Mouse (Mus musculus) intestine, embryonic 16.5 days (tissue): ENCODE data around the gene Espl1. TPM values are rescaled to one million over a fixed set of nuclear protein-coding genes. Genes with fewer than 3 reads are reported as not detected.

Experiments
- ATAC-seq: fragments of 200-750 bp; cut with Nextera tagmentation; 2 replicates; pipeline ENCODE4 v1.8.0; 2017; ENCODE audit warnings: moderate TSS enrichment, moderate library complexity
- H3K27ac ChIP-seq: fragments of 300-500 bp; sonication (generic); 2 replicates; pipeline ENCODE4 v1.5.1; 2014; ENCODE audit warnings: mild to moderate bottlenecking, low read length
- H3K27me3 ChIP-seq: fragments of 300-500 bp; sonication (generic); replicated peaks from 2 replicates; pipeline ENCODE4 v1.6.1; 2014; ENCODE audit warnings: low read length, control low read depth, mixed read lengths; ENCODE audit not compliant: control insufficient read depth, insufficient read depth
- H3K36me3 ChIP-seq: fragments of 300-500 bp; sonication (generic); 2 replicates; pipeline ENCODE4 v1.6.1; 2014; ENCODE audit warnings: low read length, control low read depth; ENCODE audit not compliant: control insufficient read depth, insufficient read depth
- H3K4me1 ChIP-seq: fragments of 300-500 bp; sonication (generic); 2 replicates; pipeline ENCODE4 v1.6.1; 2014; ENCODE audit warnings: low read length, control low read depth, mixed read lengths; ENCODE audit not compliant: control insufficient read depth, insufficient read depth
- H3K4me2 ChIP-seq: fragments of 300-500 bp; sonication (generic); 2 replicates; pipeline ENCODE4 v1.6.1; 2014; ENCODE audit warnings: low read depth, low read length, control low read depth
- H3K4me3 ChIP-seq: fragments of 300-500 bp; sonication (generic); 2 replicates; pipeline ENCODE4 v1.5.1; 2014; ENCODE audit warnings: mild to moderate bottlenecking, low read length
- H3K9ac ChIP-seq: fragments of 300-500 bp; sonication (generic); 2 replicates; pipeline ENCODE4 v1.6.1; 2014; ENCODE audit warnings: low read depth, low read length
- H3K9me3 ChIP-seq: fragments of 300-500 bp; sonication (generic); 2 replicates; pipeline ENCODE4 v1.6.1; 2016; ENCODE audit warnings: low read length, control low read depth; ENCODE audit not compliant: control insufficient read depth
- WGBS: fragments of 180-500 bp; shearing (Covaris S2); extraction: QIAGEN DNeasy Blood & Tissue Kit; methylation state at CpG from one replicate; pipeline ENCODE4 v1.1.7; 2014; 5-methylcytosine and 5-hydroxymethylcytosine counted together
- polyA plus RNA-seq: library from polyadenylated mRNA; unstranded; fragments of >200 nt; fragmentation: Nextera tagmentation; extraction: Ambion mirVana; gene quantifications from 2 replicates; pipeline ENCODE4 v1.2.1, GENCODE M21; 2015

Gene Espl1
- 18.0 and 21.1 TPM in 2 replicates for polyA plus RNA-seq

DNA sequence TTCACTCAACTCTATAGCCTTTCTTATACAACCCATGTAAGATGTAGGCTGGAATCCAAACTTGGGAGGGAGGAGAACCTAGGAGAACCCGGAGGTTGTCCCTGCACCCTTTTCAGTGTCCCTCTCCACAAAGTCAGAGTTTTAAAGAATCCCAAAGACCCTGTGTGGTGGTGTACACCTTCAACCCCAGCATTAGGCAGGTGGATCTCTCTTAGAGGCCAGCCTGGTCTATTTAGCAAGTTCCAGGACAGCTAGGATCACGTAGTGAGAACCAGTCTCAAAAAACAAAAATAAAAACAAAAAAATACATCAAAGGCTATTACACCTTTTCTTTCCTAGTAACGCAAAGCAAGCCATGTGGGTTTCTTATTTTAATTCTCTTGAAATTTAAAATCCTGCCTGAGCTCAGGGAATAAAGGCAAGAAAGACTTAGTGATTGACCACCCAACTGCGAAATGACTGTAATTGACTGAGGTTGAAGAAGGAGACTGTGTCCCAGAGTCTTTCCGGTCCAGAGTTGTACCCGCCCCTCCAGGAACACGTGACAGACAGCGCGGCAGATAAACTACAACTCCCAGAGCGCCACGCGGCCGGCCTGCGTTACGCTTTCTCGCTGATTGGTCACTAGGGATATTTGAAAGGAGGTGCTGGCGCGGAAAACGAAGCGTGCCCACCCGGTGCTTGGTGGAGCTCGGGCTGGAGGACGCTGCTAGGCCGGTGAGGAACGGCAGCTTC, at the start of gene Espl1:
Gene Espl1 (plus strand): TSS at position 634 of the 735 bp plus-strand sequence.
- no peaks in the 10 kb centered on the region for H3K27me3 ChIP-seq
- ATAC-seq = peak; percentile 98
- H3K9me3 ChIP-seq = no peaks in the 10 kb centered on the region
- no peak within 1 kb of the TSS for H3K27ac ChIP-seq
- H3K4me2 ChIP-seq = peak within 1 kb of the TSS; percentile 86
- WGBS = 6% methylated on average over 25 of the region's 25 CpGs
- H3K4me1 ChIP-seq = peaks cover 9% of the 10 kb centered on the region; the same call in 1 of the 2 replicates
- 0 out of 2 replicates have a peak, but pooled peaks cover 12% of the 10 kb centered on the region for H3K36me3 ChIP-seq
- peak within 1 kb of the TSS; percentile 77 for H3K4me3 ChIP-seq
- H3K9ac ChIP-seq = peak within 1 kb of the TSS; percentile 77

DNA sequence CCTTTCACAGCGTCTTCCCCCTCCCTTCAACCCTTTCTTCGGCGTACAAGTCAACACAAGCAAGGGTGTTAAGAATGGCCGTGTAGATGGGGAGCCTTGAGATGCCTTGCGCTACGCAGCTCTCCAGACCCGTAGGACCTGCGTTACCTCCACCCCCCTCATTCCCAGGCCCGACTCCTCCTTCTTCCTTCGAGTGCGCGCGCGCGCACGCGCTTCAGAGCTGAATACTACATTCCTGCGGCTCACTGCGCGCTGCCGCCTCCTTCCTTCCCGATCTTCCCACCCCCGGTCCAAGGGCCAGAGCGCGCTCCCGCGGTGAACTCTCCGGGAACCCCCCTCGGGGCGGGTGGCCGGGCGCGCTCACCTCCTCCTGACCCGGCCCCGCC, 49.2 kb upstream of the Espl1 start:
- H3K36me3 ChIP-seq = no peaks in the 10 kb centered on the region
- H3K27ac ChIP-seq = peak overlapping the region; percentile 98
- H3K9ac ChIP-seq = peak overlapping the region; percentile 80
- peak overlapping the region; percentile 96 for H3K4me2 ChIP-seq
- under 1% methylated on average over 35 of the region's 35 CpGs for WGBS
- H3K4me1 ChIP-seq = peaks cover 52% of the 10 kb centered on the region
- no peaks in the 10 kb centered on the region for H3K27me3 ChIP-seq
- peak overlapping the region; percentile 69 for H3K4me3 ChIP-seq
- peak; percentile 81 for ATAC-seq
- H3K9me3 ChIP-seq = no peaks in the 10 kb centered on the region

DNA sequence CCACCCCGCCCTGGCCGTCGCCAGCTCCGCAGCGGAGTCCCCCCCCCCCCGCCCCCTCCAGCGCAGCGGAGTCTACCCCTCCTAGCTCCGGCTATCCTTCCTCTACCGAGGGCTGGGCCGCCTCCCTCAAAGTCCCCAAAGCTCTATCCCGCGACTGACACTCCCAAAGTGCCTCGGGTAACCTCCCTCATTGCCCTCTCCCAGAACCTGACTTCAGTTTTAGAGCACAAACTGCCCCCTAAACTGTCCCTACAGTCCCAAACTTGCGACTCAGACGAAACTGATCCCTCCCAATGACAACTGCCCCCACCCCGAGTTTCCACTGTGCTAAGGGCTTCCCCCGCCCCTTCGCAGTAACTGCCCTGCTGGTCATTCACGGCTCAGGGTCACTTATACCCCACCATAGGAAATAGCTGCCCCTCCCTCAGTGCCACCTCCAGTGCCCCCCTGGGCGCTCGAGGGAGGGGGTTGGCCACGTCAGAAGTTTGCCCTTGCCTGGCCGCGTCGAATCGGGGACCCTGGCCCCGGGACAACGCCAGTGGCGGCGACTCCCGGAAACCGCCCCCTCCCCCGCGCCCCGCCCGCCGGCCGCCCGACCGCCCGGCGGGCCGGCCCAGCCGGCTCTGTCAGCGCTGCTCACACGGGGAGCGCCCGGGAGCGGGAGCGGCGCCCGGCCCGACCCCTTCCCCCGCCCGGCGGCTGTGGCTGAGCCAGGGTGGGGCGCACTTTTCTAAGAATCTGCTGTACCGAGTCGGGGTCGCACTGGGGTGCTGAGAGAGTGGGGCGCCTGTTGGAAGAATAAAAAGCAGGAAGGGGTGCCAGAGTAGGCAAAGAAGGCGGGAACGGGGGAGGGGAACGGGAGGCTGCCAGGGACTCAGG, 48.6 kb upstream of the Espl1 start:
- no peaks in the 10 kb centered on the region for H3K27me3 ChIP-seq
- no peaks in the 10 kb centered on the region for H3K36me3 ChIP-seq
- under 1% methylated on average over 55 of the region's 65 CpGs for WGBS
- peak overlapping the region; percentile 98 for H3K27ac ChIP-seq
- peak overlapping the region; percentile 96 for H3K4me2 ChIP-seq
- H3K9ac ChIP-seq = peak overlapping the region; percentile 80
- H3K9me3 ChIP-seq = no peaks in the 10 kb centered on the region
- ATAC-seq = peak; percentile 51
- H3K4me1 ChIP-seq = peaks cover 51% of the 10 kb centered on the region
- peak overlapping the region; percentile 69 for H3K4me3 ChIP-seq

DNA sequence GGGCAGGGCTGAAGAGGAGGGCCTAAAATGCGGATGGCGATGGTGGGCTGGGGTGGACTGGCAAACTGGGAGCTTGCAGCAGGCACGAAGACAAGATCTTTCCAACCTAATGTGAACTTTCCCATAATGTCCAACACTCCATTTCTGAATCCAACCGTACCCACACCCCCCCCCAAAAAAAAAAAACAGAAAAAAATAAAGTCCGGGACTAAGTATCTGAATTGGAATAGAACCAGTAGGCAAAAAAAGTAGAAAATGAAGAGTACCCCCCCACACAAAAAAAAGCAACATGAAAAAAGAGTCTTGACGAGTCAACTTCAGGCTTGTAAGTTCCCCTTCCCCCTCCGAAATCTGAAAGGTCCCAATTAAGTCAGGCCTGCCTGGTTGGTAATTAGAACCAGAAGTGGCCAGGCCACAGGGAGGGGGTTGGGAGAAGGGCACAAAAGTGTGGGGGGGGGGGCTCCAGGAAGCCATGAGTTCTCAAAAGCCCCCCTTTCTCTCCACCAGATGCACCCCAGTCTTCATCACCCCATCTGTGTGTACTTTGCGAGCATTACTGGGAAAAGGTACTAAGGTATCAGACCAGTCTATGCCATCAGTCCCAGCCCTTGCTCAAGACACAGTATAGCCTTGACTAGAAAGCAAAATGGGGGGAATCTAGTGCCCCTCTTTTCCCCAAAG, 47.8 kb upstream of the Espl1 start:
- peak overlapping the region; percentile 98 for H3K27ac ChIP-seq
- no peaks in the 10 kb centered on the region for H3K36me3 ChIP-seq
- H3K4me3 ChIP-seq = peak overlapping the region; percentile 69
- 21% methylated on average over 8 of the region's 8 CpGs for WGBS
- H3K9ac ChIP-seq = peak overlapping the region; percentile 80
- no peak for ATAC-seq
- H3K4me2 ChIP-seq = peak overlapping the region; percentile 96
- H3K27me3 ChIP-seq = no peaks in the 10 kb centered on the region
- H3K4me1 ChIP-seq = peaks cover 43% of the 10 kb centered on the region
- H3K9me3 ChIP-seq = no peaks in the 10 kb centered on the region

DNA sequence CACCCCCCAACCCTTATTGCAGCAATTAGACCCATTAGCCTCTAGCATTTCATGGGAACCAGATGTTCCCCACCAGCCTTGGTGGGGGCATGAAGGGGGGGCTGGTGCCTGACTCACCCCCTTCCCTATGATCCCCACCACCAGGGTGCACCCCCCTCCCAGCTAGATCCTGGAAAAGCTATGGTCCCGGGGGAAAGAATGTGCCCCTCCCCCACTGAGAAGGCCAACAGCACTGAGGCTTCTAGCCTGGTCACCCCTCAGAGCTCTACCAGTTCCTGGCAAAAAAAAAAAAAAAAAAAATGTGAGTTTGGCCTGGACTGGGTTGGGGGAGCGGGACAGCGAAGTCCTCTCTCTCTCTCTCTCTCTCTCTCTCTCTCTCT, 47.3 kb upstream of the Espl1 start:
- Histone ChIP-seq H3K9me3 (no peaks in the 10 kb centered on the region), H3K9ac (no peak overlapping the region), H3K27me3 (no peaks in the 10 kb centered on the region), H3K4me1 (peaks cover 38% of the 10 kb centered on the region), H3K36me3 (no peaks in the 10 kb centered on the region), H3K27ac (peak overlapping the region; percentile 68), H3K4me2 (peak overlapping the region; percentile 96; the same call in 1 of the 2 replicates), H3K4me3 (no peak overlapping the region)
- 24% methylated on average over 3 of the region's 3 CpGs for WGBS
- no peak for ATAC-seq

DNA sequence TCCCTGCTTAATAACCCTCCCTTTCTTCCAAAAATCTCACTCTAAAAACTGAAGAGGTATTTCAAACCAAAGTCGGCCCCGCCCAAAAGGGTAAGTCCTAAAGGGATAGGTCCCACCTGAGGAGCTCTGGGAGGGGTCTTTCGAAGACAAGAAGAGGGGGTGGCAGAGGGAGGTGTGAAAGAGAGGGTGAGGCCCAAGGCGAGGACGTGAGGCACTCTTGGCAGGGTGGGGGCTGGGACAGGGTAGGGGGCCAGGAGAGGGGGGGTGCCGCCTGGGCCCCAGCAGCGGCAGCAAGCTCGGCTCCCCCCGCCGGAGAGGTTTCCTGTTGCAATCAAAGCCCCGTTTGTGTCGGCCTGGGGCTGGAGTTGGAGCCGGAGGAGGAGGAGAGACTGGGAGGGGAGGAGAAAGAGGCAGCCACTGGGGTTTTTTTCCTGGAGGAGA, 46.8 kb upstream of the Espl1 start:
- WGBS = 6% methylated on average over 13 of the region's 13 CpGs
- no peaks in the 10 kb centered on the region for H3K9me3 ChIP-seq
- no peaks in the 10 kb centered on the region for H3K36me3 ChIP-seq
- H3K4me3 ChIP-seq = peak overlapping the region; percentile 8
- ATAC-seq = no peak
- peak overlapping the region; percentile 68 for H3K27ac ChIP-seq
- peaks cover 33% of the 10 kb centered on the region for H3K4me1 ChIP-seq
- peak overlapping the region; percentile 38; the same call in 1 of the 2 replicates for H3K9ac ChIP-seq
- H3K4me2 ChIP-seq = peak overlapping the region; percentile 45
- no peaks in the 10 kb centered on the region for H3K27me3 ChIP-seq

DNA sequence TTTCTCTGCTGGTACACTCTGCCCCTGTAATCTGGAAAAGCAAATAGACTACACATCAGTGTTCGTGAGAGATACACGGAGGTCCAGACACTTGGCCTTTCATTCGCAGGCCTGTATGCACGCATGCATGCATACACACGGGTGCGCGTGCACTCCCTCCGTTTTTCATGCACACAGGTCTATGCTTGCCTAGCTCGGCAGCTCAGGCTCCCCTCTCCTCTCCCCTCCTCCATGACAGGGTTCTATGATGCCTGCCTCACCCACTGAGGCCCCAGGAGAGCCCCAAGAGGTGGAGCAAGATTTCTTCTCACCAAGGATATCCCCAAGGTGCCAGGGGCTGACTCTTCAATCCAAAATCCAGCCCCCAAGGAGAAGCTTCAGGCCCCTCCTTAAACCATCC, 46.1 kb upstream of the Espl1 start:
- Histone ChIP-seq H3K4me2 (0 out of 2 replicates have a peak overlapping the region, but pooled peaks have one; percentile 45), H3K9ac (0 out of 2 replicates have a peak overlapping the region, but pooled peaks have one; percentile 38), H3K27me3 (no peaks in the 10 kb centered on the region), H3K36me3 (no peaks in the 10 kb centered on the region), H3K9me3 (no peaks in the 10 kb centered on the region), H3K4me1 (peaks cover 30% of the 10 kb centered on the region), H3K27ac (peak overlapping the region; percentile 68), H3K4me3 (no peak overlapping the region)
- WGBS = 49% methylated on average over 9 of the region's 9 CpGs
- no peak for ATAC-seq

DNA sequence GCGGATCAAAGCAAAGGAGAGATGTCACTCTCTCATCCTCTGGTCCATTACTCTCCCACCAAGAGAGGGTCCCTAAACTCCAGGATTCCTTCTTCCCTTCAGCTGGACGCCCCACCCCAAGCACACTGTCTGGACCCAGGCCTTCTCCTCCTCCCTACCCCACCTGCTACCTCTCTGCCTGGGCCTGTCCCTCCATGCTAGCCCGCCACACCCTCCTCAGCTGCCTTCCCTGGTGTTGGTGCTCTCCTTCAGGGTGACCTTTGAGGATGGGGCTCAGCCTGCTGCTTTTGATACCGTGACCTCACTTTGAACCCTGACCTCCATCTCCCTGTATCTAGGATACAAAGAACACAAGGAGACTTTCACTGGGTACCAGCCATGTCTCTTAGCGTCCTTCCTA, 45.5 kb upstream of the Espl1 start:
- Histone ChIP-seq H3K27ac (no peak overlapping the region), H3K36me3 (no peaks in the 10 kb centered on the region), H3K9me3 (no peaks in the 10 kb centered on the region), H3K9ac (no peak overlapping the region), H3K27me3 (no peaks in the 10 kb centered on the region), H3K4me2 (no peak overlapping the region), H3K4me3 (no peak overlapping the region), H3K4me1 (peaks cover 25% of the 10 kb centered on the region)
- ATAC-seq = no peak
- 68% methylated on average over 5 of the region's 5 CpGs for WGBS
